Comparison of ENCODE assay signal across 12 mouse cellular contexts in the genomic region with DNA sequence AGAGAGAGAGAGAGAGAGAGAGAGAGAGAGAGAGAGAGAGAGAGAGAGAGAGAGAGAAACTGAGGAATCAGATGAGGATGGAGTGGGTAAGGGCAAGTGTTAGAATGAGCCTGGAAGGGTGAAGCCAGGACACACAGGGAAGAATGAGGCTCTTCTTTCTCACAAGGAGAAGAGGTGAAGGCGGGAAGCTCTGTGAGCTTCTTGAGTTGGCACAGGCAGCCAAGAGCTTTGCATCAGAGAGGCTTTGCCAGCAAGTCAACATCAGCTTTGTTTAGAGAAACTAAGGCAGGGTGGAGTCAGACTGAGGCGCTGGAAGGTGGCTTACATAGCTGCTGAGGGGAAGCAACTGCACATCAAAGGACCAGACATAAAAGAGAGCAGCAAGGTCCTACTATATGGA.
"Had no signal": no experiment of that assay in that cellular context is flagged by ENCODE, and none has a peak within 500 bp of the region (broad histone marks: within the 10 kb centered on the region; RNA-seq: fewer than 3 reads in every experiment).

No protein-coding gene starts in this region.

- DNase-seq: gastrocnemius, adult 2 months; gastrocnemius, postnatal 10 days; gastrocnemius, postnatal 25 days; heart, adult 2 months; heart, postnatal 4 days; kidney, adult 18-20 months; kidney, adult 8-10 months; kidney, postnatal 10 days; kidney, postnatal 25 days; kidney, postnatal 4 days; liver; liver, embryonic 13.5 days had no signal
